Mouse (Mus musculus): ENCODE data around the gene Ccdc130. TPM values are rescaled to one million over a fixed set of nuclear protein-coding genes. Genes with fewer than 3 reads are reported as not detected.

Gene Ccdc130
- total RNA-seq (2021) = 10 to 100 TPM; 11.0 to 16.2 TPM

DNA sequence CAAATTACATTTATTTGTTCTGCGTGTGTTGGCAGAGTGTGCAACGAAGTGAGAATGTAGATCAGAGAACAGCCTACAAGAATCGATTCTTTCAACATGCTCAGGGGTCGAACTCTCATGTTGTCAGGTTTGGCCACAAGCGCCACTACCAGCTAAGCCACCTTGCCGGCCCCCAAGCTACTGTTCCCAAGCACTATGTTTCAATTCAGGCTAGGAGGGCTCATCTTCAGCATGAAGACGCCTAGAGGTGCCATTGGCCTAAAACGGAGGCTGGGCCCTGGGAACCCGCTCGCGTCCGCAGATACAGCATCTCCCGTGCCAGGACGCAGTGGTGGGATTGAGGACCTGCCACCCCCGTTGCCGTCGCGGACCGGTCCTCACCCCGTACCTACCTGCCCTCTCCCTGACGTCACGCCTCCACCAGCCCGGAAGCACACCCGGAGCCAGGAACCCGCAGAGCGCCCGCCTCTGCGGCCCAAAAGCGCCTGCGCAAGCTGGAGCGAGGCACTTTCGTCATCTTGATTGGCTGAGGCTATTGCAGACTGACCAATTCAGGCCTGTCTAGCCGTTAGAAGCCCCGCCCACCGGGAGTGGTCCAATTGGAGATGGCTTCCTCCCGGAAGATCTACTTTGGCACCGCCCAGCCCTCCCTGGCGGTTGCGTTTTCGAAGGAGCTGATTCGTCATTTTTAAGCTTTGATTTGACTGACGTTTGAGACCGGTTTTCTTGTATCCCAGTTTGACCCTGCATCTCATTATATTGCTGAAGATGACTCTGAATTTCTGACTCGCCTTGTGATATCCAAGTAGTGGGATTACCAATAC, at the start of gene Ccdc130:
Gene Ccdc130 (minus strand): TSS at position 431 of the 824 bp plus-strand sequence.
- peak; percentile 100 for DNase-seq

DNA sequence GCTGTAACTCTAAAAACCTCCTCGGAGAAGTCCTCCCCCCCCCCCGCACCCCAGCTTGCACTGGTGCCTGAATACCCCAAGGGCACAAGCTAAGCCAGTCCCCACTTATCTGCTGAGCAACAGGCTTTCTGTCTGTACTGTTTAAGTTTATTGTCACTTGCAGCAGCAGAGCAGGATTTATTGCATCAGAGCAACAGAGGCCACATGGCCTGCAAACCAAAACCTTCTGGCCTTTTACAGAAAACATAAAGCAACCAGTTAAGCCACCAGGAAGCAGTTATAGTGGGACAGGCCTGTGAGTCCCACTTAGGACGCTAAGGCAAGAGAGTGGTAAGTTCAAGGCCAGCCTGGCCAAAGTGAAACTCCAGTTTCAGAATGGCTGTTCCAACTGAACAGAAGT, 38.2 kb upstream of the Ccdc130 start:
- no peak for DNase-seq

DNA sequence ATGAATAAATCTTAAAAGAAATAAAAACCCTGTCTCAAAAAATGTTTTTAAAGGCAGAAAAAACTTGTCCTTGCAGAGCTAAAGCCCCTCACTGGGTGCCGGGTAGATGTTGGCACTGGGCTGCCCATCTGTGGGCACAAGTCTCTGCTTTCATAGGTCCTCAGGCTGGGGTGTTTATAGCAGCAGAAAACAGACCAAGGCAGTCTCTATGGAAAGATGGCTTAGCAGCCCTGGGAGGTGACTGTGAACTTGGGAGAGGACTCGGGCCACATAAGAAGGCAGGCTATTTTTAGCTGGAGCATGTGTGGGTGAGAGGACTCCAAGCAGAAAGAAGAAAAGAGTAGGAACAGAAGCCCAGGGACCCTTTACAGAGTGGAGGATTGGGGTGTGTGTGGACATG, 33.8 kb upstream of the Ccdc130 start:
- DNase-seq = peak; percentile 19

DNA sequence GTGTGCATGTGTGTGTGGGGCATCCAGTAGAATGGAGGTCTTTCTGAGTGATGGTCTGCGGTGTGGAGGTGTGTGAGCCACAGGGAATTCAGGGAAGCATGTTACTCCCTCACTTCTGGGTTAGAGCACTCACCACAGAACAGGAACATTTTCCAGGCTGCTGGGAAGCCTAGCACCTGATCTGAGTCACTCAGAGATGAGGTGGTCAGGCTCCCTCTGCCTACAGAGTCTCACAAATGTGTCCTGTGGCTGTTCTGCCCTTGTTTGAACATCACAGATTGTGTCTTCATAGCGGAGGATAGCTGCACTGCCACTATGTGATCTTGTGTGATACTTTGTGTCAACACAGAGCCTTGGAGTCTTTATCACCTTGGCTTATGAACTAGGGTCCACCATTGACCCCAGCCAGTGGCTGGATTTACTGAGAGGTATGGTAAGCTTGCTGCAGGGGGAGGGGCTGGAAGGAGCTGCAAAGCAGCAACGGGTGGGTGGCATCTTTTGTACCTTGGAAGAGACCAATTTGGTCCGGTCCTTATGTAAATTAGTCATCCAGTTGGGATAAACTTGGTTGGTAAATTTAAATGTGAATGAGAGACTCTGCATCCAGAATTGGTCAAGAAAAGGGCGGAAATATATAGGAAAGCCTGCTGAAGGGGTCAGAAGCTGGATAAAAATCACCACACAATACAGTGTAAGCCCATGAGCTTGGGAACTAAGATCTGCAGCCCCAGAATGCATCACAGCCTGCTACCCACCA, 27.0 kb upstream of the Ccdc130 start:
- no peak for DNase-seq

DNA sequence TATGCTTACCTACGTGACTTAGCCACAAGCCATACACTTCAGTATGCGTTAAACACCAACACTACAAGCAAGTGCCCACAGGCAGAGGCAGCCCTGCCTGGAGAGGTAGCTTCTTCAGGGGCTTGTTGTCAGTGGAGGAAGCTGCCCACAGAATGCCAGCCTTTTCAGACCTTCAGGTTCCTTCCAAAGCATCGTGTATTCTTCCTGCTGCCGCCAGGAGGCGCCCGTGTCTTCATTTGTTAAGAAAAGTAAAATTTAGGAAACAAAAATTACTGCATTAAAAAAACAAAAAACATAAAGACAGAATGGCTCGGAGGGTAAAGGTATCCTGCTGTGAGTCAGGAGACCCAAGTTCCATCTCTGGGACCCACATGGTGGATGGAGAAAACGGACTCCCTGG, 21.5 kb upstream of the Ccdc130 start:
- peak; percentile 59 for DNase-seq

DNA sequence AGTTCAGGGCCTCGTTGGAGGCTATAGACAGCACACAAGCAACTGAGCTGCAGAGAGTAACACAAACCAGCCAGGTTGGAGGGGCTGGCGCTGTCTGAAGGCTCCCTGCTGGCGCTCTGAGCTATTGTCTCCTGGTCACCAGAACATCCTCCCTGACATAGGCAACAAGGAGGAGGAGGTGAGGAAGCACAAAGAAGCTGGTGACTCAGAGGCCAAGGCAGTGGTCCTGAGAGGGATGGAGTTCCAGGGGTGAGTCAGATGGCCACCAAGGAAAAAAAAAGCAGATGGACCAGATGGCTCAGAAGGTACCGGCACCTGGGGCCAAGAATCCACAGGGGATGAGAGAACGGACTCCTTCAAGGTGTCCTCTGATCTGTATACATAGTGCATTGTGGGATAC, 20.9 kb upstream of the Ccdc130 start:
- DNase-seq = no peak

DNA sequence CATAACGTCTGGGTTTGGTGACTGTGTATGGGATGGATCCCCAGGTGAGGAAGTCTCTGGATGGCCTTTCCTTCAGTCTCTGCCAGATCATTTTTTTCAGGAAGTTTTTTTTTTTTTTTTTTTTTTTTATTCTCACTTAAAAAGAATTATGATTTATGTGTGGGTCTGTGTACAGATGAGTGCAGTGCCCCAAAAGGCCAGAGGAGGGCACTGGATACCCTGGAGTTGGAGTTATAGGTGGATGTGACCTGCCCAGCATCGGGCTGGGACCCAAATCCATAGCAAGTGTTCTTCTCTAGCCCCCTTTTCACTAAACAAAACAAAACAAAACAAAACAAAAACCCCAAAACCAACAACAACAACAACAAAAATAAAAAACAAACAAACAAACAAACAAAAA, 18.7 kb upstream of the Ccdc130 start:
- DNase-seq = peak; percentile 26

DNA sequence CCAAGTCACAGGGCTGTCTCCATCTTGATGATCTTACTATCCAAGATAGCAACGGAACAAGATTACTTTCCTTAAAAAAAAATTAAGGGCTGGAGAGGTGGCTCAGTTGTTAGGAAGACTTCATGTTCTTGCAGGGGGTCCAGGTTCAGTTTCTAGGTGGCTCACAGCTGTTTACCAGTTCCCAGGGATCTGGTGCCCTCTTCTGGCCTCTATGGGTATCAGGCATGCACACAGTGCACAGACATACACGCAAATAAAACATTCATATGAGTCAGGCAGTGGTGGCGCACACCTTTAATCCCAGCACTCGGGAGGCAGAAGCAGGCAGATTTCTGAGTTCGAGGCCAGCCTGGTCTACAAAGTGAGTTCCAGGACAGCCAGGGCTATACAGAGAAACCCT, 15.5 kb upstream of the Ccdc130 start:
- DNase-seq = peak; percentile 60

DNA sequence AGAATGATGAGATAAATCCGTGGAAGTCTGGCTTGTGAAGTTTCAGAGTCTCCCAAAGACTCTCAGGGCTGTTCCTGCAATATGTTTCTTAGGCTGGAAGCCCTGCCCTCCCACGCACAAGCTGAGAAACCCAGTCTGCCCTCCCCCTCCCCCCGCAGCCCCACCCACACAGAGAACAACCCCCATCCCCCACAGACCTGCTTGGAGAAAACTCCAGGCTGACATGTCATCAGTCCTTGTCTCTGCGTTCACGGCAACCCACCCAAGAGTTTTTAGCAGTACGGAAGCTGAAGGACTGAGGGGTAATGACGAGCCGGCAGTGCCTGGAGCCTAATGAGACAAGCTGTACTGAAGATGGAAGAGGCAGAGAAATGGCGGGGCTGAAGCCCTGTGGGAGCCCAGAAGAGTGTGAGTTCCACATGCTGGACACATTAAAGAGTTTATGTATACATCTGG, 14.5 kb upstream of the Ccdc130 start:
- DNase-seq = peak; percentile 31

DNA sequence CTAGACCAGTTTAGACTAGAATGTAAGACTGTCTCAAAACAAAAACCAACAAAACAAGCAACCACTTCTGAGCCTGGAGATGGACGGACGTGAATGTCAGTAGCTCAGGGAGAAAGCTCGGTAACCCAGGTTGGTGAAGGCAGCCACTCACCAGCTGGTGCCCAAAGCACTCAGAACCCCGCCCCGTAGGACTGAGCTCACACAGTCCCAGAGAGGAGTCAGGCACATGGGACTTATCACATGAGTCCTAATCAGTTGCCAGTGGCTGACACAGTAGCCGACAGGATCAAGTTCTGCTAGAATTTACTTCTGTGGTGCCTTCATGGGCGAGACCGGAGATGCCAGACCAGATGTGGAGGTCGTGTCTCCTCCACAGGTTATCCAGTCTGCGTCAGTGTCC, 10.6 kb upstream of the Ccdc130 start:
- DNase-seq = no peak

DNA sequence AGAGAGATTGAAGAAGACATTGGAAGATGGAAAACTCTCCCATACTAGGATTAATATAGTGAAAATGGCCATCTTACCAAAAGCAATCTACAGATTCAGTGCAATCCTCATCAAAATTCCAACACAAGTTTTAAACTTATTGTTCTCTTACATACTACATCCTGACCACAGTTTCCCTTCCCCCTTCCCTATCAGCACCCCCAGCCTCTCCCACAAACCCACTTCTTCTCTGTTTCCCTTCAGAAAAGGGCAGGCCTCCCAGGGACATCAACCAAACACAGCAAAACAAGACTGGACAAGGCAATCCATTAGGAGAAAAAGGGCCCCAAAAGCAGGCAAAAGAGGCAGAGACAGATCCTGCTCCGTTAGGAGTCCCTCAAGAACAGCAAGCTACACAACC, 6.3 kb upstream of the Ccdc130 start:
- DNase-seq = no peak

DNA sequence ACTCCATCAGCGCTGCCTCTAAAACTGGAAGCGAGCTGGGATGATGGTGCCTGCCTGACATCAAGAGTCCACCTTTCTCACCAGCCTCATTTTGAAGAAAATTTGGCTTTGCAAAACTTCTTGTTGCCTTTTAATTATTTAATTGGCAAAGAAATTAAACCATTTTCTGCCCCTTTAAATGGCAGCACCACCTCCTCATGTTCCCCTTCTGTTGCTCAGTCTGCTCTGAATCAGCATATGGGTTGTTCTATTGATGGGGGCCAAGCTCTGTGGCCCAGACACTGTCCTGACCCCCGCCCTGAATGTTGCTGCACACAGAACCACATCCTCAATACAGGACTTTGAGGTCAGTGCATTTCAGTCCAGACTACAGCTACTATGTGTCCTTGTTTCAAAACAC, 3.8 kb upstream of the Ccdc130 start:
- no peak for DNase-seq

DNA sequence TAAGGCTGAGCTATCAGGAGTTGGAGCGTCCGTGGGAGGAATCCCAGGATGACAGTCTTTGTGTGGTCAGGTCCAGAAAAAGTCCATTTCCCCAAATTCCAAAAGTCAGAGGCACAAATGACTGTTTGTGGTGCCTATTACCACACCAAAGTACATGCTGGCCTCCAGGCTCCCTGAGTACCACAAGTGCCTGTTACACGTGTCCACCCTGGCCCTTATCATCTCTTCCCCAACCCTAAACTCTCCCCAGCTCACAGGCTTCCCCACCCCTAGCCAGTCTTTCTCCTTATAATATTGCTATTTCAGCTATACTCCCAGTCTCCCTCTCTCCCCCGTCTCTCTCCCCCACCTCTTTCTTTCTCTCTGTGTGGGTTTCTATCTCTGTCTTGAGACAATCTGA, 2.1 kb upstream of the Ccdc130 start:
- no peak for DNase-seq

DNA sequence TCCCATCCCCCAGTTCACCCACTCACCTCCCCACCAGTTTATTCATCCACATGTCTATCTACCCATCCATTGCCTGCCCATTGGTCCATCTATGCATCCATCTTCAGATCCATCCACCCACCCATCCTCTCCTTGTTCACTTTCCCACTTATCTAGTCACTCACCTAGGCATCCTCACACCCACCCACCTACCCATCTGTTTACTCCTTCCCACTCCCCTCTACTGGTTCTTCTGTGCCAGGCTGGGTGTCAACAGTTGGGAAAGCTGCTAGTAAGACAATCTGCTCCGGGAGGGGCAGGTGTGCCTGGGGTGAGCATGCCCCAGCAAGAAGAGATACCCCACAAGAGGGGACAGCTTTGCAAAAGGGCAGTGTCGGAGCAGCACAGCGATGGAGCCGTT, 9.1 kb downstream of the Ccdc130 start:
- no peak for DNase-seq

DNA sequence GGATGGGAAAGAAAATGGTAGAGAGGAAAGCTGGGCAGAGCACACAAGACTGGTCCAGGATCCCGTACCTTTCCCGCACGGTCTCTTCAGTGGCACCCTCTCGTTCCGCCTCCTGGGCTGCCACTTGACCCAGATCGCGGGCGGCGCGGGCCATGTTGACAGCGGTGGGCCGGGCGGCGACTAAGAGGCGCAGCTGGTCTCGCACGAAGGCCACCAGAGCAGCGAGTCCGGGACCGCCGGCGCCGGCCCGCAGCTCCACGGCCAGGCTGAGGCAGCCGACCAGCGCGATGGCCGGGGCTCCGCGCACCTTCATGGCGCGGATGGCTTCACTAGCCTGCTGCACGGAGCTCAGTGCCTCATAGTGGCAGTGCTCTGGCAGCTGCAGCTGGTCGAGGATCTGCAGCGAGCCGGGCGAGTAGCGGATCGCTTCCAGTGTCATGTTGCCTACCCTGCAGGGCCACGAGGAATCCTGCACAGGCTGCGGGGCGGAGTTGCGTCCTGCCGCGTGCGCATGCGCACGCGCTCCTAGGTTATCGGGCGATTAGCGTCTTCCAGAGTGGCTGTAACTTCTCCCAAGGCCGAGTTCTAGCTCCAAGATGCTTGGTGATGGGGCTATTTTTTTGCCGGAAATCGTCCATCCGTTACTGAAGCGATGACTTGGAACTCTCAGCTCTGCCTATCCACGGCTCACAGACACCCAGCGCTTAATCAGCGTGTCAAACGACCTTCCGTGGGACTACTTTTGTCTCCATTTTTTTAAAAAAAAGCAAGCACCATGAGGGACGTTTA, 13.2 kb downstream of the Ccdc130 start, which contains the start of gene Mri1:
Gene Mri1 (minus strand): TSS at position 505 of the 789 bp plus-strand sequence.
- peak; percentile 84 for DNase-seq

DNA sequence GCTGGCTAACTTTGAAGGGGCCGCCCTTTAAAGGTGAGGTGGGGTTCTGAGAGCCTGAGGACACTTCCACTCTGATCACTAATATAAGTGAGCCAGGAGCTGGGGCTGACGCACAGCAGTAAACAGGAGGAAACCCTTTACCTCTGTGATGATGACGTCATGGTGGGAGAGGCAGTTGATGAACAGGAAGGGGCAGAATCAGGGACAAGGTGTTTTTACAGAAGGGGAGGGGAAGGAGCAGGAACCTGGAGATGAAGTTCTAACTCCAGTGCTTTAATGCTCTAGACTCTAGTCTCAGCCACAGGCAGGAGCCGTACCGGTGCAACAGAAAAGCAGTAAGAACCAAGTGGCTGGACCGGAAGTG, 13.7 kb downstream of the Ccdc130 start:
- DNase-seq = no peak

DNA sequence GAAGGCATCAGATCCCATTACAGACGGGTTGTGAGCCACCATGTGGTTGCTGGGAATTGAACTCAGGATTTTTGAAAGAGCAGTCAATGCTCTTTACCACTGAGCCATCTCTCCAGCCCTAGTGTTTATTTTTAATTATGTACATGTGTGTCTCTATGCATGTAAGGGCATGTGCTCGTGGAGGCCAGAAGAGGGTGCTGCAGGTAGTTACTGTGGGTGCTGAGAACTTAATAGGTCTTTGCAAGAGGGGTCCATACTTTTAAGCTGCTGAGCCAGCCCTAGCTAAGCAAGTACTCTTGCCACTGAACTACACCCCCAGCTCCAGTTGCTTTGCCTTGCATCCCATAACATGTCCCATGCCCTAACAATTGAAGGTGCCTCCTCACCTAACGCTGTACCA, 14.3 kb downstream of the Ccdc130 start:
- no peak for DNase-seq

DNA sequence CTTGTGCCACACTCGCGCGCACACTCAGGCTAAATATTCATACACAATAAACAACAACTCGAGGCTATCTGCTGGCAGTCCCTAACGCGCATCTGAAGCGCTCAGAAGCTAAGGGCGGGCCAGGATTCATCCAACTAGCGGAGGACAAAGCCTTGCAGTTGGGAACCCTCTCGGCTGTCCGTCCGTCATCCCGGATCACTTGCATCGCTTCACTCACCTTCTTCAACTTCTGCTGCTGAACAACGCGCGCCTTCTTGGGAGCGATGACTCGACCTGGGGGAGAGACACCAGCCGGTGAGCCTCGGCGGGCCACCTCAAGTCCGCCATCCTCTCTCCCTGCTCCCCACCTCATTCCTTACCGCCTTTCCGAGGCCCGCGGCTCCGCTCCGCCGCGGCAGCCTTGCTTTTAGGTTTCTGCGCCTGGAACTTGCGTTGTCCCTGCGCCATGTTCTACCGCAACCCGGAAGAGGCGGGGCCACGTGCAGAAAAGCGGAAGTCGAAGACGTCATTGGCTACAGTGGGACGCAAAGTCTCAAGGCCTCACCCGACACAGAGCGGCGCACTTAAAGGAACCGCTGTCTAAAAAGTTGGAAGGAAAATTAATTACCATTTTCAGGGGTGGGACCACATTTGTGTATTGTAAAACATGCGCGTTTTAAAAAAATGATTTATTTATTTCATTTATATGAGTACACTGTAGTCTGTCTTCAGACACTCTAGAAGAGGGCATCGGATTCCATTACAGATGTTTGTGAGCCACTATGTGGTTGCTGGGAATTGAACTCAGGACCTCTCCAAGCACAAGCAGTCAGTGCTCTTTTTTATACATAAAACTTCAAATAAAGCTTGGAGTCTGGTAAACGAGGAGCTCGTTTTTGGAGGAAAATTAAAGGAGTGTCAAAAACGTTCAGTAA, 20.7 kb downstream of the Ccdc130 start, which contains the start of gene D8Ertd738e:
Gene D8Ertd738e (minus strand): TSS at position 463 of the 914 bp plus-strand sequence.
- peak; percentile 87 for DNase-seq

DNA sequence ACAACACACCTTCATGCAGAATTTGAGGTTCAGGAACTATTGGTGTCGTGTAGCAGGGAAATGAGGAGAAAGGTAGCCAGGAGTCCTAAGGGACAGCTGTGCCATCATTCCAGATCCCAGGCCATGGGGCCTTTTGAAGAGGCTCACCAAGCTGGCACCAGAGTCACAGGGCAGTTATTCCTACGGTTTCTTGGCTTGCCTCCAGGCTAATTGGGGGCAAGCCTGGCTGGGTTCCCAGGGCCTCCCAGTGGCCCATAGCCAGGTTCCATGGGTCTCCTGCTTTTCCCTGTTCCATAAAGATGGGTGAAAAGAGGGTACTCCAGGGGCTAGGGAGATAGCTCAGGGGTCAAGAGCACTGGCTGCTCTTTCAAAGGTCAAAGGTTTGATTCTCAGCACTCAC, 28.4 kb downstream of the Ccdc130 start:
- DNase-seq = peak; percentile 64

DNA sequence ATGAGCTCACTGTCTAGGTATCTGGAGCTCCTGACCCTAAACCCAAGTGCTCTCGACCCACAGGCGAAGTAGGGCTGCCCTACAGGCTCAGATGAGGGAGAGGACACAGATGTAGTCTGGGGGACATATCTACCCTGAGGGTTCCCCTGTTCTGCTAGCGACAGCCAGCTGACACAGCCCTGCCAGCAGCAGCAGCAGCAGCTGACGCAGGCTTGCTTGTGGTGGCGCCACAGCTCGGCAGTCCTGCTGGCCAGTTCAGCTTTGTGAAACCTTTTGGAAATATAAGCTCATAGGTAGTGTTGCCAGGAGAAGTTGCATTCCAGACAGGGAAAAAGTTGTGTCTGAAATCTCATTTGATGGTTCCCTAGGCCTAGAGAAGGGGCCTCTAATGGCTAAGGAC, 29.0 kb downstream of the Ccdc130 start:
- no peak for DNase-seq

DNA sequence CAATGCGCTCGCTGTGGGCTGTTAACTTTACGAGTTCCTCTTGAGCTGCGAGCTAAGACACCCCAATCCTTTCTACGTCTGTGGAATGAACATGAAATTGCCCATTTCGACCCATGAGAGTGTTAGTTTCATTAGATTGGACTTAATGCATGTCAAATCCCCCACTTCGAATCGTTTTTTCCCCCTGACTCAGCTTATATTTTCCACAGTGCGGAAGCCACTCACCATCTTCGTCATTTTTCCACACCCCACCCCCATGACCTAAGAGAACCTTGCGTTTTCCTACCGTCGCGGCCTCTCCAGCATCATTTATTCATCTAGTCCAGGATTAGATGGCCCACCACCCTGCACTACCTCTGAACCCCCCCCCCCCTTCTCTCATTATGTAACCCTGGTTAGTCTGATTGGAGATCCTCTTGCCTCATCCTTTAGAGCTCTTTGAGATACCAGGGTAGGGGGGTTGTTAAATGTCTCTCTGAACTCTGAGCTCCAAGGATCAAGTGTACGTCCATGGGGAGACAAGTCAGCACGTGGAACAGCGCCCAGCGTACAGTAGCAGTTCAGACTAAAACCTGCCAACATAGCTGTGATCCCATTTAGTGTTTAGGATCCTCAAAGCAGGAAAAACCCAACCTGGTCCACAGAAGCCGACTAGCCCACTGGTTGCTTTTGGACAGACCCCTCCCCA, 32.5 kb downstream of the Ccdc130 start:
- DNase-seq = no peak
